Mouse (Mus musculus) bone marrow, adult 2 months (tissue): ENCODE data around the gene Stoml2.

Experiments used
- CTCF ChIP-seq: fragments of 200-500 bp; IDR thresholded peaks from 2 replicates; pipeline ENCODE4 v1.5.1; 2011; ENCODE audit warnings: low read length, control low read depth; ENCODE audit not compliant: control insufficient read depth, insufficient read depth
- POLR2A ChIP-seq: fragments of 200-500 bp; IDR thresholded peaks from 2 replicates; pipeline ENCODE4 v1.6.1; 2011; ENCODE audit warnings: low read depth, mild to moderate bottlenecking, control low read depth, low read length, borderline replicate concordance; ENCODE audit not compliant: control insufficient read depth

- TF ChIP-seq CTCF, result no peak
- TF ChIP-seq POLR2A, result no peak
Measured at GRCm38 (mm10) chr4:43058392-43058752, 26.9 kb upstream of the Stoml2 start.
